Mouse (Mus musculus): Measurements from ENCODE around the gene Mov10.

DNA sequence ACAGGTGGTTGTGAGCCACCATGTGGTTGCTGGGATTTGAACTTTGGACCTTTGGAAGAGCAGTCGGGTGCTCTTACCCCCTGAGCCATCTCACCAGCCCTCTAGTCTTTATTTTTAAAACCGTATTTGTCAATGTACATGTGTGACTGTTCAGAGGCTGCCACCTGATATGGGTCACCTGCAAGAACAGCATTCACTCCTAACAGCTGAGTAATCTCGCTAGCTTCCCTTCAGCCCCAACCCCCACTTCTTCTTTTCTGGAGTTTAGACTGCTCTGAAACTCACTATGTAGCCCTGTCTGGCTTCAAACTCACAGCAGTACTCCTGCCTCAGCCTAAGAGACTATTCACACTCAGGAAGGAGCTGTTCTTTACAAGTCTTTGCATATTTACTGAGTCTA, 4.0 kb upstream of the Mov10 start:
- TF ChIP-seq CTCF (IDR thresholded peaks at IDR 0.05; ENCODE audit: low read depth, low read length) (no peak), POLR2AphosphoS5 (IDR thresholded peaks at IDR 0.05; ENCODE audit: insufficient replicate concordance, low read depth, low read length) (no peak), GATA1 (IDR thresholded peaks at IDR 0.05; ENCODE audit: borderline replicate concordance, low read length) (no peak), TAL1 (conservative IDR thresholded peaks at IDR 0.05; ENCODE audit: low read depth, low read length) (no peak), GATA2 (IDR thresholded peaks at IDR 0.05; ENCODE audit: borderline replicate concordance, low read depth, low read length) (no peak)
